Mouse (Mus musculus): ENCODE measurements around the gene Vmn1r61. TPM values are rescaled to one million over a fixed set of nuclear protein-coding genes. Genes with fewer than 3 reads are reported as not detected.

The Vmn1r61 gene
- polyA plus RNA-seq (2012; ENCODE audit: insufficient read depth, insufficient read length, missing spikeins) = 0.55 TPM in 1 of 2 replicates, not detected in the other

- TF ChIP-seq POLR2A (IDR thresholded peaks at IDR 0.05; ENCODE audit: borderline replicate concordance, low read depth, low read length) (no peak), CTCF (IDR thresholded peaks at IDR 0.05; ENCODE audit: low read depth, low read length) (no peak)
- Histone ChIP-seq H3K27ac (ENCODE audit: insufficient read depth, low read depth, low read length) (no peak within 1 kb of the TSS), H3K4me3 (ENCODE audit: insufficient read depth, low read length) (no peak within 1 kb of the TSS), H3K4me1 (ENCODE audit: control insufficient read depth, insufficient read depth, low read length) (no peaks in the 10 kb centered on the region)
These were observed at the start of gene Vmn1r61 for GRCm38 (mm10) chr7:5613195-5613594. Vmn1r61 (minus strand) TSS chr7:5613295.

Other genes starting within 250 kb of the Vmn1r61 start
- gene Vmn1r58, start 199.9 kb downstream of the Vmn1r61 start, polyA plus RNA-seq (2012; ENCODE audit: insufficient read depth, insufficient read length, missing spikeins) = not detected in 2 replicates
- 0.77 TPM in 1 of 2 replicates, not detected in the other for gene Vmn1r59, start 156.5 kb downstream of the Vmn1r61 start, polyA plus RNA-seq (2012; ENCODE audit: insufficient read depth, insufficient read length, missing spikeins)
- not detected in 2 replicates for gene Vmn2r28, start 119.3 kb downstream of the Vmn1r61 start, polyA plus RNA-seq (2012; ENCODE audit: insufficient read depth, insufficient read length, missing spikeins)
- gene Vmn1r60, start 66.0 kb downstream of the Vmn1r61 start, polyA plus RNA-seq (2012; ENCODE audit: insufficient read depth, insufficient read length, missing spikeins) = 0.25 TPM in 1 of 2 replicates, not detected in the other
- gene Vmn1r62, start 60.3 kb upstream of the Vmn1r61 start, polyA plus RNA-seq (2012; ENCODE audit: insufficient read depth, insufficient read length, missing spikeins) = not detected in 2 replicates
- not detected in 2 replicates for gene Vmn1r63, start 192.2 kb upstream of the Vmn1r61 start, polyA plus RNA-seq (2012; ENCODE audit: insufficient read depth, insufficient read length, missing spikeins)

All from bone marrow macrophage, adult 2 months (primary cell).